Mouse (Mus musculus): ENCODE data around the gene Ppp3ca.

DNA sequence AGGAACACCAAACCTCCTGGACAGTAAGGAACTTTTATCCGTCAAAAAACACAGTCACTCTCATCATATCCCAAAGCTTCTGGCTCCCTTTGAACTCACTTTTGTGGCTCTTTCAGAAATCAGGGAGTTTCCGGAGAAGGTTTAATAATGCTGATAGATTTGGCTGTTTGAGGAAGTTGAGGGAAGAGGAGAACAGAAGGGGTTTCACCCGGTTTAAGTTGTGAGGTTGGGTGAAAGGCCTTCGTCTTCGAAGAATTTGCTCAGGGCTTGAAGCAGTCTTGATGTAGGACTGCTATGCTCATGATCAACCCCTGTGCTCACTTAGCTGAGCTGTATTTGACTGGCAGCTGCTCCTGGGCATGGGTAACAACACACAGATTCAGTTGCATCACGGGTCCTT lies 86.2 kb downstream of the Ppp3ca start:
- TF ChIP-seq CTCF (IDR thresholded peaks at IDR 0.05; ENCODE audit: control insufficient read depth, insufficient read depth, insufficient read length) (no peak), USF1 (IDR thresholded peaks at IDR 0.05; ENCODE audit: low read depth) (no peak), CEBPB (IDR thresholded peaks at IDR 0.05; ENCODE audit: low read depth) (no peak), MAX (IDR thresholded peaks at IDR 0.05) (no peak)
